Mouse (Mus musculus) monocyte, adult 5-6 weeks (primary cell): ENCODE measurements around the gene Epb41l4b. TPM values are rescaled to one million over a fixed set of nuclear protein-coding genes. Genes with fewer than 3 reads are reported as not detected.

Experiments
- ATAC-seq: fragments of 153-309, 156-312 bp; replicated peaks from 2 replicates; pipeline ENCODE4 v1.8.0; 2017; ENCODE audit warnings: mild to moderate bottlenecking; ENCODE audit not compliant: low TSS enrichment, insufficient number of reproducible peaks, severe bottlenecking, poor library complexity, low FRiP score
- total RNA-seq: library from RNA; stranded (forward); fragments of 200-1000, 200-491, 200-594 nt; gene quantifications from 3 replicates; pipeline ENCODE4 v1.2.3, GENCODE M21; 2017

Gene Epb41l4b
- total RNA-seq, 1 experiment from 2014 or later, result not detected

DNA sequence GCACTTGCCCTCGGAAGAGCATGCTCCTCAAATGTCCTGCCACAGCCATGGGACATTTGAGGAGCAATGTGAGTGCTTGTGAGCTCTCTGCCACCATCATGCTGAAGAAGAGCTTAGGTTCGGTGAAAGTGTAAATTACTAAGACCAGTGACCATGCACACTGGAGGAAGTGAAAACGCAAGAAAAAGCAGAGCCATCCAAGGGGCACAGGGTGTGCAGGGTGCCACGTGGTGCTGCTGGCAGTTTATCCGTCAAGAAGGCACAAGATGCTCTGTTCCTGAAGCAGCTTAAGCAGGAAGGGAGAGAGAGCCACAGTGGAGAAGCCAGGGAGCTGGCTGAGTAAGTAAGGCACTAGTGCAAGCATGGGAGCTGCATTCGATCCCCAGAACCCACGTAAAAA lies 105.7 kb downstream of the Epb41l4b start:
- ATAC-seq, result 0 out of 2 replicates have a peak, but pooled peaks have one; percentile 29

DNA sequence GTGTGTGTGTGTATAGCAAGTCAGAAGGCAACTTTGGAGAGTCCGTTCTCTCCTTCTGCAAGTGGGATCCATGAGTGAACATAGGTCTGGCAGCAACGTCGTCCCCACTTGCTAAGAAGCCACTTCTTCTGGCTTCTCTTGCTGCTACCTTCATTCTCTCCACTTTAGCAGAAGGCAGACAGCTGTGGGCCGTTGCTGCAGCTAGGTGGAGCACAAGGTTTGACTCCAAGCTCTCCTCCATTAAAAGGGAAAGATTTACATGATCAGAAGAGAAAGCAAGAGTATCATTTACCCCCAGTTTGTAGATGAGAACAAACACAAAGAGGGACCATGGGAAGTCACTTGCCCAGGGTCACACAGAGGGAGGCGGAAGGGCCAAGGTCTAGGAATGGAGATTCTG lies 109.1 kb downstream of the Epb41l4b start:
- no peak for ATAC-seq

DNA sequence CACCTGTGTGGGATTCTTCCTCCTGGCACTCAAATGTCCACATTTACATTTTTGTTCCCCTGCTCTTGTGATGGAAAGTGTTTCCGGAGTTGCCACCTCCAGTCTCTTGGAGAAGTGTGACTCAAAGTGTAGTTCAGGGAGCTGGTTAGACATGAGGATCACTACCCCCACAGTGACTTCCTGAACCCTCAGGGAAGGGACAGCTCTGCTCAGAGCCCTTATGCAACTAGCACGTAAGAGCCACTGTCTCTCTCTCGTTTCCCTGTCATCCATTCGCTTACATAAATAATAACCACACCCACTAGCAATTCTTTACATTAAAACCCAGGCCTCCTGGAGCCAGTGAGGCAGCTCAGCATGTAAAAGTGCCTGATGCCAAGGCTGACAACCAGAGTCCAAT lies 111.8 kb downstream of the Epb41l4b start:
- no peak for ATAC-seq

DNA sequence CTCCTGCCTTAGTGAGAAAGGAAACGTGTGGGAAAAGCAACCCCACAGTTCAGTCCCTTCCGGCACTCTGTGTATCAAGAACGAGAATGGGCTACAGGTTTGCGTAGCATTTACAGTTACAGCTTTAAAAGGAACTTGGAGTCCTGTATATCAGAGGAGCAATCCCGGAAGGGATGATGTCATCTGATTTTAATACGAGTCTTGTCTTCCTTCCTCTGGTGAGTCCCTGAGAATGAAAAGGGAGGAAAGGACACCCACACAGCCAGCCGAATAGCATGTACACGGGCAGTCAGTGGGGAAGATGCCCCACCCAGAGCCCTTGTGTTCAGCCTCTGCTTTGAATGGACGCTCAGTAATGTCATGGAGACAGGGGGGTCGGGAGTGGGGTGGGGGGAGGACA lies 115.3 kb downstream of the Epb41l4b start:
- peak; percentile 29; the same call in 1 of the 2 replicates for ATAC-seq

- no peak for ATAC-seq
Observed at GRCm38 (mm10) chr4:57023527-57023926, 119.7 kb downstream of the Epb41l4b start.

- ATAC-seq, result no peak
Observed at GRCm38 (mm10) chr4:57021288-57021687, 121.9 kb downstream of the Epb41l4b start.

- 0 out of 2 replicates have a peak, but pooled peaks have one; percentile 59 for ATAC-seq
Observed at GRCm38 (mm10) chr4:57017229-57017628, 126.0 kb downstream of the Epb41l4b start.

- ATAC-seq, result no peak
Observed at GRCm38 (mm10) chr4:57016366-57017171, 126.7 kb downstream of the Epb41l4b start.

DNA sequence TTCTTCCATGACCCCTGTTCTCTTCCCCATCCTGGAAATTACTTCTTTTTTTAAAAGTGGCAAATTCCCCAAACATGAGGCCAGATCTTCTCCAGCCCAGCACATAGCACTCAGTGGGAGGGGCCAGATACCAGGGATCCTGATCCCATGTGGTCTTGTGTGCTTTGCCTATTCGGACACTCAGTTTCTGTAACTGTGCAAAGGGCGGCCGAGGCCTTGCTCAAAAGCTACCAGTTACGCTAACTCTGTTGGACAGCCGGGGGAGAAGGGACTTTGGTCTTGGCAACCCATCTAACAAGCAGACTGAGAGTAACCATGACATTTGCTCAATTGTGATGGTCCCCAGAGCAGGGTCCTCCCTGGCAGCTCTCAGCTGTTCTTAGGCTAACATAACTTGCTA lies 128.2 kb downstream of the Epb41l4b start:
- ATAC-seq, result no peak

DNA sequence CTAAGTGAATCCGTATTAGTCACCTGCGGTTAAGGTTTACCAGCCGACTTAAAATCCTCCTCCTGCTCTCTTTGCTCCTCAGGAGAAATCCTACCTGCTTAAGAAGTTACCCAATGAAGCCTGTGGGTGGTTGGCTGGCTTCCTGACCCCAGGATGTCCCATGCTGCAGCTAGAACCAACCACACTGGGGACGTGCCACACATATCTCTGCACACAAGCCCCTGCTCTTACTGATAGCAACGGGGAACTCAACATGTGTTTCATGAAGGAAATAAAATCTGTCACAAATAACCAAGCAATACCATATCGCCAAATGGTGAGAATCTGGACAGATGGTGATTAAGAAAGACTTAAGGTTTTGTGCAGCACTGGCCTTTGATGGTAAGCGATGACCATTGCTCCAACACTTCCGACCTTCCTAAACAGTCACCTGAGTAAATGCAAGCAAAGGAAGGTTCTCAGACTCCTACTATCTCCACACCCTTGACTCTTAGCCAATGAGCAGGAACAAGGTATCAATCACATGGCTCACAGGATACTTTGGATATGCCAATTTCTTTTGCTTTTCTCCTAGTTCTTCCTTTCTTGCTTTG lies 131.7 kb downstream of the Epb41l4b start:
- ATAC-seq, result no peak

GRCm38 (mm10) chr4:57010919-57011318 lies 132.3 kb downstream of the Epb41l4b start:
- ATAC-seq, result no peak

- no peak for ATAC-seq
Observed at GRCm38 (mm10) chr4:57010425-57010824, 132.8 kb downstream of the Epb41l4b start.

- ATAC-seq, result no peak
Observed at GRCm38 (mm10) chr4:57007717-57008116, 135.5 kb downstream of the Epb41l4b start.

- no peak for ATAC-seq
Observed at GRCm38 (mm10) chr4:57005011-57005410, 138.2 kb downstream of the Epb41l4b start.

- no peak for ATAC-seq
Observed at GRCm38 (mm10) chr4:57003886-57004285, 139.4 kb downstream of the Epb41l4b start.

- no peak for ATAC-seq
Observed at GRCm38 (mm10) chr4:57002751-57003150, 140.5 kb downstream of the Epb41l4b start.

GRCm38 (mm10) chr4:57001437-57001836 lies 141.8 kb downstream of the Epb41l4b start:
- no peak for ATAC-seq

- ATAC-seq, result no peak
Observed at GRCm38 (mm10) chr4:56993331-56993730, 149.9 kb downstream of the Epb41l4b start.

GRCm38 (mm10) chr4:56991951-56992350 lies 151.3 kb downstream of the Epb41l4b start:
- no peak for ATAC-seq

GRCm38 (mm10) chr4:56990215-56990584 lies 153.0 kb downstream of the Epb41l4b start, which contains the start of gene Frrs1l:
Frrs1l (minus strand) TSS chr4:56990391.
- ATAC-seq, result no peak
